ENCODE assay signal across 8 mouse cellular contexts in the genomic region with DNA sequence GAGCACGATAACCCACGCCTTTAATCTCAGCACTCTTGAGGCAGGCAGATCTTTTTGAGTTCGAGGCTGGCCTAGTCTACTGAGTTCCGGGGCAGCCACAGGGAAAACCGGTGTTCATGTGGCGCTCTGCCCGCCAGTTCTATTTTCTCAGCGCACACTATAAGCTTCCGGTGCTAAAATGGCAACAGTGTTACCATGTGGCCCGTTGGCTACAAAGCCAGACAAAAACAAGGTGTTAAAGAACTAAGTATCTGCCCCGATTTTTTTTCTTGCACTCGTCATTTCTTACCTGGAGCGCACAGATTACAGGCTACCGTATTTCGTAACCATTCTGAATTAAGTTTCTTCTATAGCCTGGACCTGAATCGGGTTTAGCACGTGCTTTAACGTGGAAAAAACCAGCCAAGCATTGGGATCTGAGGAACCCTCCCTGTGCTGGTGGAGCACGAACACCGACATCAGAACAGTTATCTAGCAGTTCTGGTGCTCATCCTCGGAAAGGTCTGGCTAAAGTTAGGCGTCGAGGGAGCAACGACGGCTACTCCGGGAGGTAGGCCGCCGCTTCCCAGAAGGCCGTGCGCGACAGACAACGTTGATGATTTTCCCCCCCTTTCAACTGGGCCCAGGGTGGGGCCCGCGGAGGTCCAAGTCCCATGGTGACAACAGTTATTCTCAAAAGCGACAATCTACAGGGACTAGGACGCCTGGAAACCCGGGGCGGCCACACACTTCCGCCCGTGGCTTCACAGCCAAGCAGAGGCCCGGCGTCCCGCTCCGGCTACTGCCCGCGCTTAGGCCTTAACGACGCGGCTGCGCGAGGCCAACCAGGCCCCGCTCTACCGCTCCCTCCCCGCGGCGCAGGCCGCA. TPM values are rescaled to one million over a fixed set of nuclear protein-coding genes. Genes with fewer than 3 reads are reported as not detected.
DNase-seq lines count a peak whose midpoint lies in the region; ATAC-seq lines count a peak whose summit lies in the region.

No protein-coding gene starts in this region.

- peak overlapping the region; percentile 100 for H3K27ac ChIP-seq in heart, embryonic 10.5 days
- peak overlapping the region; percentile 83 for H3K27ac ChIP-seq in embryonic facial prominence, embryonic 11.5 days (replicated peaks; ENCODE audit: low read depth, low read length)
- H3K27ac ChIP-seq in hindbrain, embryonic 11.5 days (ENCODE audit: low read depth, low read length) = peak overlapping the region; percentile 87
- H3K27ac ChIP-seq in limb, embryonic 13.5 days = peak overlapping the region; percentile 95
- H3K27ac ChIP-seq in midbrain, embryonic 14.5 days (replicated peaks; ENCODE audit: low read depth, low read length) = peak overlapping the region; percentile 90

- H3K4me1 ChIP-seq in heart, embryonic 10.5 days = peaks cover 16% of the 10 kb centered on the region
- H3K4me1 ChIP-seq in embryonic facial prominence, embryonic 11.5 days (ENCODE audit: control insufficient read depth, insufficient read depth, low read length) = peaks cover 3% of the 10 kb centered on the region; the same call in 1 of the 2 replicates
- no peaks in the 10 kb centered on the region; the same call in 1 of the 2 replicates for H3K4me1 ChIP-seq in hindbrain, embryonic 11.5 days (replicated peaks; ENCODE audit: control insufficient read depth, insufficient read depth, low read length)
- peaks cover 23% of the 10 kb centered on the region for H3K4me1 ChIP-seq in limb, embryonic 13.5 days
- 0 out of 2 replicates have a peak, but pooled peaks cover 9% of the 10 kb centered on the region for H3K4me1 ChIP-seq in midbrain, embryonic 14.5 days (ENCODE audit: control insufficient read depth, insufficient read depth, low read length)

- intact Hi-C loops in heart, postnatal 25 days (cut with DNase I) = no loop called here

- H3K9ac ChIP-seq in embryonic facial prominence, embryonic 11.5 days (replicated peaks; ENCODE audit: low read length) = peak overlapping the region; percentile 97
- H3K9ac ChIP-seq in hindbrain, embryonic 11.5 days (ENCODE audit: low read depth, low read length) = peak overlapping the region; percentile 100
- peak overlapping the region; percentile 99 for H3K9ac ChIP-seq in limb, embryonic 13.5 days
- H3K9ac ChIP-seq in midbrain, embryonic 14.5 days (replicated peaks; ENCODE audit: low read length) = peak overlapping the region; percentile 96

- H3K4me2 ChIP-seq in embryonic facial prominence, embryonic 11.5 days (ENCODE audit: low read depth, low read length) = peak overlapping the region; percentile 78
- H3K4me2 ChIP-seq in hindbrain, embryonic 11.5 days (replicated peaks; ENCODE audit: low read depth, low read length) = peak overlapping the region; percentile 40
- peak overlapping the region; percentile 86 for H3K4me2 ChIP-seq in limb, embryonic 13.5 days (replicated peaks)
- peak overlapping the region; percentile 80 for H3K4me2 ChIP-seq in midbrain, embryonic 14.5 days (ENCODE audit: low read length)

- no peaks in the 10 kb centered on the region for H3K9me3 ChIP-seq in heart, embryonic 10.5 days
- no peaks in the 10 kb centered on the region for H3K9me3 ChIP-seq in embryonic facial prominence, embryonic 11.5 days (replicated peaks; ENCODE audit: control insufficient read depth, low read length)
- no peaks in the 10 kb centered on the region for H3K9me3 ChIP-seq in hindbrain, embryonic 11.5 days (ENCODE audit: control insufficient read depth, low read length)
- H3K9me3 ChIP-seq in limb, embryonic 13.5 days = no peaks in the 10 kb centered on the region
- H3K9me3 ChIP-seq in midbrain, embryonic 14.5 days (ENCODE audit: control insufficient read depth, low read length) = no peaks in the 10 kb centered on the region

- under 1% methylated on average over 57 of the region's 57 CpGs for whole genome bisulfite sequencing in heart, embryonic 10.5 days
- under 1% methylated on average over 57 of the region's 57 CpGs for WGBS in embryonic facial prominence, embryonic 11.5 days
- WGBS in hindbrain, embryonic 11.5 days = under 1% methylated on average over 57 of the region's 57 CpGs
- under 1% methylated on average over 55 of the region's 57 CpGs for WGBS in limb, embryonic 13.5 days
- 1% methylated on average over 57 of the region's 57 CpGs for WGBS in midbrain, embryonic 14.5 days

- peak overlapping the region; percentile 94 for H3K4me3 ChIP-seq in heart, embryonic 10.5 days
- peak overlapping the region; percentile 63 for H3K4me3 ChIP-seq in embryonic facial prominence, embryonic 11.5 days (ENCODE audit: low read depth, low read length)
- H3K4me3 ChIP-seq in hindbrain, embryonic 11.5 days (ENCODE audit: low read depth, low read length) = peak overlapping the region; percentile 100
- H3K4me3 ChIP-seq in limb, embryonic 13.5 days = peak overlapping the region; percentile 98
- peak overlapping the region; percentile 89 for H3K4me3 ChIP-seq in midbrain, embryonic 14.5 days (replicated peaks; ENCODE audit: low read depth, low read length)

- peaks cover 42% of the 10 kb centered on the region for H3K36me3 ChIP-seq in heart, embryonic 10.5 days
- H3K36me3 ChIP-seq in embryonic facial prominence, embryonic 11.5 days (replicated peaks; ENCODE audit: control insufficient read depth, insufficient read depth, low read depth, low read length) = peaks cover 13% of the 10 kb centered on the region
- H3K36me3 ChIP-seq in hindbrain, embryonic 11.5 days (ENCODE audit: control insufficient read depth, insufficient read depth, low read length) = peaks cover 17% of the 10 kb centered on the region
- peaks cover 41% of the 10 kb centered on the region for H3K36me3 ChIP-seq in limb, embryonic 13.5 days
- peaks cover 40% of the 10 kb centered on the region for H3K36me3 ChIP-seq in midbrain, embryonic 14.5 days (ENCODE audit: control insufficient read depth, insufficient read depth, low read length)

- ATAC-seq in embryonic facial prominence, embryonic 11.5 days (replicated peaks; ENCODE audit: insufficient number of reproducible peaks, low FRiP score, low TSS enrichment, low read depth) = peak; percentile 36
- ATAC-seq in hindbrain, embryonic 11.5 days (ENCODE audit: low FRiP score) = peak; percentile 71
- ATAC-seq in limb, embryonic 13.5 days (ENCODE audit: low FRiP score, low read depth) = peak; percentile 60
- peak; percentile 1; the same call in 1 of the 2 replicates for ATAC-seq in midbrain, embryonic 14.5 days (ENCODE audit: low FRiP score, low TSS enrichment)

- no peaks in the 10 kb centered on the region for H3K27me3 ChIP-seq in heart, embryonic 10.5 days (ENCODE audit: insufficient read depth, poor library complexity, severe bottlenecking)
- H3K27me3 ChIP-seq in embryonic facial prominence, embryonic 11.5 days (ENCODE audit: control insufficient read depth, insufficient read depth, low read length) = no peaks in the 10 kb centered on the region
- no peaks in the 10 kb centered on the region for H3K27me3 ChIP-seq in hindbrain, embryonic 11.5 days (ENCODE audit: control insufficient read depth, insufficient read depth, low read length)
- H3K27me3 ChIP-seq in limb, embryonic 13.5 days = no peaks in the 10 kb centered on the region
- no peaks in the 10 kb centered on the region for H3K27me3 ChIP-seq in midbrain, embryonic 14.5 days (ENCODE audit: control insufficient read depth, insufficient read depth, low read length)

- DNase-seq in heart, embryonic 10.5 days (ENCODE audit: low spot score) = no peak
- DNase-seq in heart, postnatal 25 days (ENCODE audit: low spot score) = no peak
- DNase-seq in ES-CJ7 (ENCODE audit: low read depth, low spot score) = peak; percentile 72
- peak; percentile 62 for DNase-seq in embryonic facial prominence, embryonic 11.5 days (ENCODE audit: low spot score)
- DNase-seq in hindbrain, embryonic 11.5 days (ENCODE audit: low spot score) = peak; percentile 77
- DNase-seq in midbrain, embryonic 14.5 days = peak; percentile 66
- peak; percentile 19 to 26 for DNase-seq in thymus, postnatal 10 days (ENCODE audit: low spot score in 2 of 2)

RNA-seq across cellular contexts. Expression of a gene that starts 0.8 kb away (rescaled TPM):
- polyA plus RNA-seq in heart, embryonic 10.5 days (2016; fragmentation: Nextera tagmentation; extraction: Ambion mirVana) = 238 and 301 TPM in 2 replicates
- 100 to 1,000 TPM; 123 to 135 TPM for total RNA-seq in heart, postnatal 25 days (2021)
- 206 and 240 TPM in 2 replicates for polyA plus RNA-seq in embryonic facial prominence, embryonic 11.5 days (2014; fragmentation: Nextera tagmentation; extraction: Ambion mirVana)
- 199 and 210 TPM in 2 replicates for polyA plus RNA-seq in hindbrain, embryonic 11.5 days (2014; fragmentation: Nextera tagmentation; extraction: Ambion mirVana)
- polyA plus RNA-seq in limb, embryonic 13.5 days (2015; fragmentation: Nextera tagmentation; extraction: Ambion mirVana) = 346 and 363 TPM in 2 replicates
- polyA plus RNA-seq in midbrain, embryonic 14.5 days (2014; fragmentation: Nextera tagmentation; extraction: Ambion mirVana) = 105 and 106 TPM in 2 replicates

RNA-seq across cellular contexts. Expression of a gene that starts 17.1 kb away (rescaled TPM):
- not detected in 2 replicates for polyA plus RNA-seq in heart, embryonic 10.5 days (2016; fragmentation: Nextera tagmentation; extraction: Ambion mirVana)
- 1 to 10 TPM; 4.9 to 5.3 TPM for total RNA-seq in heart, postnatal 25 days (2021)
- polyA plus RNA-seq in embryonic facial prominence, embryonic 11.5 days (2014; fragmentation: Nextera tagmentation; extraction: Ambion mirVana) = not detected in 2 replicates
- polyA plus RNA-seq in hindbrain, embryonic 11.5 days (2014; fragmentation: Nextera tagmentation; extraction: Ambion mirVana) = not detected in 2 replicates
- not detected in 2 replicates for polyA plus RNA-seq in limb, embryonic 13.5 days (2015; fragmentation: Nextera tagmentation; extraction: Ambion mirVana)
- not detected in 2 replicates for polyA plus RNA-seq in midbrain, embryonic 14.5 days (2014; fragmentation: Nextera tagmentation; extraction: Ambion mirVana)

RNA-seq across cellular contexts. Expression of a gene that starts 23.6 kb away (rescaled TPM):
- polyA plus RNA-seq in heart, embryonic 10.5 days (2016; fragmentation: Nextera tagmentation; extraction: Ambion mirVana) = 0.27 and 0.82 TPM in 2 replicates
- total RNA-seq in heart, postnatal 25 days (2021) = under 1 TPM; 0.20 to 0.73 TPM
- not detected in 2 replicates for polyA plus RNA-seq in embryonic facial prominence, embryonic 11.5 days (2014; fragmentation: Nextera tagmentation; extraction: Ambion mirVana)
- polyA plus RNA-seq in hindbrain, embryonic 11.5 days (2014; fragmentation: Nextera tagmentation; extraction: Ambion mirVana) = 0.15 and 0.25 TPM in 2 replicates
- polyA plus RNA-seq in limb, embryonic 13.5 days (2015; fragmentation: Nextera tagmentation; extraction: Ambion mirVana) = 0.15 and 0.27 TPM in 2 replicates
- polyA plus RNA-seq in midbrain, embryonic 14.5 days (2014; fragmentation: Nextera tagmentation; extraction: Ambion mirVana) = 0.51 and 1.00 TPM in 2 replicates

RNA-seq across cellular contexts. Expression of a gene that starts 34.7 kb away (rescaled TPM):
- 197 and 306 TPM in 2 replicates for polyA plus RNA-seq in heart, embryonic 10.5 days (2016; fragmentation: Nextera tagmentation; extraction: Ambion mirVana)
- 10 to 100 TPM; 16.6 to 16.8 TPM for total RNA-seq in heart, postnatal 25 days (2021)
- polyA plus RNA-seq in embryonic facial prominence, embryonic 11.5 days (2014; fragmentation: Nextera tagmentation; extraction: Ambion mirVana) = 172 and 187 TPM in 2 replicates
- polyA plus RNA-seq in hindbrain, embryonic 11.5 days (2014; fragmentation: Nextera tagmentation; extraction: Ambion mirVana) = 156 and 160 TPM in 2 replicates
- polyA plus RNA-seq in limb, embryonic 13.5 days (2015; fragmentation: Nextera tagmentation; extraction: Ambion mirVana) = 216 and 223 TPM in 2 replicates
- 146 and 171 TPM in 2 replicates for polyA plus RNA-seq in midbrain, embryonic 14.5 days (2014; fragmentation: Nextera tagmentation; extraction: Ambion mirVana)

Comparison
In these comparisons a context has a peak if more than half of its experiments do, and no peak if none do; other contexts are left out.
1. DNase-seq: peak in ES-CJ7 (single experiment), embryonic facial prominence, embryonic 11.5 days (single experiment), hindbrain, embryonic 11.5 days (single experiment), midbrain, embryonic 14.5 days (single experiment) and thymus, postnatal 10 days (2 of 2); none in heart, embryonic 10.5 days (single experiment) and heart, postnatal 25 days (single experiment).
2. ATAC-seq: peak in every context shown above with its lines; median percentile 71 in hindbrain, embryonic 11.5 days; 60 in limb, embryonic 13.5 days; 36 in embryonic facial prominence, embryonic 11.5 days; 1 in midbrain, embryonic 14.5 days.
3. Peak in every context shown above with its lines, with median percentiles within 50 percentile points of each other: H3K27ac ChIP-seq, H3K4me3 ChIP-seq, H3K4me2 ChIP-seq and H3K9ac ChIP-seq.